Mouse (Mus musculus) v-Abl transformed pro-B cells (cell line): ENCODE results near the gene Tmem116.

ENCODE experiments used
- in situ Hi-C, 2 experiments: fragments of 400-800 bp; cut with MboI; formaldehyde crosslinking; loops; one replicate each; pipeline ENCODE4 v1.15.1; 2025; ENCODE audit not compliant: unreplicated experiment in 2 of 2

Tmem116 gene

DNA sequence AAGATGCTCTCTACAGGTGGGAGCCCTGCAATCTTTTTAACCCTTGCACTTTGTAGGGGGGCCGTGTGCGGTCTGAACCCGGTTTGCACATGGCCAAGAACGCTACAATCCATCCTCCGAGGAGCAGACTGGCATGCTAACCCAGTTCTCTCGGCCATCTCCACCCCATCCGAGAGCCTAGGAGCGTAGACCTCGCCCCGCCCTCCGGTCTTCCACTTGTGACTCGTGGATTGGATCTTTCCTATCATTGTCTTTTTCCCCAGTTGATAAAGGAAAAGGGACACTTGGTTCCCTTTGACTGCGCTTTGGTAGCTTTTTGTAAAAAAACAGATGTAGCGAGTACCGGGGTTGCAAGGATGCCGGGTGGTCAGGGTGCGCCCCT, at the start of gene Tmem116:
Tmem116 (plus strand) TSS at position 250 of the 382 bp plus-strand sequence.
- in situ Hi-C loops: loop anchor here in 1 of 2 experiments (5.0 kb wide), 1 partner anchor 156 kb away; no protein-coding TSS in a partner anchor

DNA sequence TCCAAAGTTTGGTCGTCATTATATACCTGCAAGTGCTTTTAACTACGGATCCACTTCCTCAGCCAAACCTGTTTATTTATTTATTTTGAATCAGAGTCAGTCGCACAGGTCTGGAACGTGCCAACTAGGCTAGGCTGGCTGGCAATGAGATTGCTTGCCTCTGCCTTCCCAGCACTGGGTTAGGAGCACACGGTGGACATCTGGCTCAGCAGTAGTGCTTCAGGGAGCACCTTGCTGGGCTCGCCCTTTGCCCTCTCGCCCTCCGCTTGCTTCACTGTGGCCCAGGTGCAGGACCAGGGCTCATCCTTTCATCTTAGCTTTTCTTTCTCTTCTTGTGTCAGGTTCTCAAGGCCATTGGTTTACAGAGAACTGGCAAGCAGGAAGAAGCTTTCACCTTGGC, 43.8 kb upstream of the Tmem116 start:
- in situ Hi-C loops: no loop called here

GRCm38 (mm10) chr5:121410975-121411374, 40.7 kb upstream of the Tmem116 start:
- in situ Hi-C loops: no loop called here

- in situ Hi-C loops: no loop called here
Measured at GRCm38 (mm10) chr5:121420721-121421120, 31.0 kb upstream of the Tmem116 start.

GRCm38 (mm10) chr5:121422787-121423186, 28.9 kb upstream of the Tmem116 start:
- in situ Hi-C loops: no loop called here

DNA sequence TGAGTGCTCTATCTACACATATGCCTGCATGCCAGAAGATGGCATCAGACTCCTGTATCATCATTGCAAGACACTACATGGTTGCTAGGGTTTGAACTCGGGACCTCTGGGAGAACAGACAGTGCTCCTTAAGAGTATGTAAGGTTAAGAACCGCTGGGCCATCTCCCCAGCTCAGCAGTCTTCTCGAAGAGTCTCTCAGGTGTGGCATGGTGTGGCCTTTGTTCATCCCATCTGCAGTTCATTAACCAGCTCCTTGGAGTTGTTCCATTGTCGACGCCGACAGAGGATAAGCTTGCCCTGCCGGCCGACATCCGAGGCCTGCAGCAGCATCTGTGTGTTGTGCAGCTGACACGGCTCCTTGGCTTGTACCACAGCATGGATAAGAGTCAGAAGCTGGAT, 28.4 kb upstream of the Tmem116 start:
- in situ Hi-C loops: no loop called here

GRCm38 (mm10) chr5:121428954-121429353, 22.7 kb upstream of the Tmem116 start:
- in situ Hi-C loops: no loop called here

GRCm38 (mm10) chr5:121438131-121438530, 13.6 kb upstream of the Tmem116 start:
- in situ Hi-C loops: no loop called here

- in situ Hi-C loops: no loop called here
Measured at GRCm38 (mm10) chr5:121438756-121439155, 12.9 kb upstream of the Tmem116 start.

DNA sequence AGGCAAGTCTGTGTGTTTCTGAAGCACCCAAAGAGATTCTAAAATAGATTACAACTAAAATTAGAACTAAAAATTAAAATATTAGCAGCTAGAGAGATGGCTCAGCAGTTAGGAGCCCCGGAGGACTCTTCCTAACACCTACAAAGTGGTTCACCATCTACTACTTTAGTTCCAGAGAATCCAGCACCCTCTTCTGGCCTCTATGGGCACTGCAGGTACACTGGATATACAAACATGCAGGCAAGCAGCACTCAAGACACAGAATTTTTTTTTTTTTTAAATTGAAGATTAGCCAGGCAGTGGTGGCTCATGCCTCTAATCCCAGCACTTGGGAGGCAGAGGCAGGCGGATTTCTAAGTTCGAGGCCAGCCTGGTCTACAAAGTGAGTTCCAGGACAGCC, 8.1 kb upstream of the Tmem116 start:
- in situ Hi-C loops: loop anchor here (5.0 to 10.0 kb wide), 2 partner anchors 34 to 161 kb away; no protein-coding TSS in a partner anchor

DNA sequence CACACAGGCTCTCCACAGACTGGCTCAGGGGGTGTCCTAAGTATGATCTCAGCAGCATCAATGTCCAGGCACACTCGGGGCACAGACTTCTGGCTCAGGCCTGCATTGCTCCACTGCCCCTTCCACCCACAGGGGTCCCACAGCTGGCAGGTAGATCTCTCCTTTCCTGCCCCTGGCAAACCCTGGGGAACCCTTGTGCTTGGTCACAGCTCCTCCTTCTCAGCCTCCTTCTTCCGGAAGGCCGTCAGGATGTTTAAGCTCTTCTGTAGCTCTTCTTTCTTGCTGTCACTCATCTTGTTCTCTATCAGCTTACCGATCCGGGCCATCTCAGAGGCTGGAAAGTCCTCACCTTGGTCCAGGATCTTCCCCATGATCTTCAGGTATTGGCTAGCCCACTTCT, 6.8 kb upstream of the Tmem116 start:
- in situ Hi-C loops: loop anchor here (5.0 to 10.0 kb wide), 2 partner anchors 32 to 160 kb away; no protein-coding TSS in a partner anchor

GRCm38 (mm10) chr5:121448450-121448849, 3.2 kb upstream of the Tmem116 start:
- in situ Hi-C loops: loop anchor here in 1 of 2 experiments (10.0 kb wide), 1 partner anchor 156 kb away; no protein-coding TSS in a partner anchor

- in situ Hi-C loops: loop anchor here (5.0 to 10.0 kb wide), 2 partner anchors 155 to 157 kb away; no protein-coding TSS in a partner anchor
Measured at GRCm38 (mm10) chr5:121449976-121450375, 1.7 kb upstream of the Tmem116 start.

DNA sequence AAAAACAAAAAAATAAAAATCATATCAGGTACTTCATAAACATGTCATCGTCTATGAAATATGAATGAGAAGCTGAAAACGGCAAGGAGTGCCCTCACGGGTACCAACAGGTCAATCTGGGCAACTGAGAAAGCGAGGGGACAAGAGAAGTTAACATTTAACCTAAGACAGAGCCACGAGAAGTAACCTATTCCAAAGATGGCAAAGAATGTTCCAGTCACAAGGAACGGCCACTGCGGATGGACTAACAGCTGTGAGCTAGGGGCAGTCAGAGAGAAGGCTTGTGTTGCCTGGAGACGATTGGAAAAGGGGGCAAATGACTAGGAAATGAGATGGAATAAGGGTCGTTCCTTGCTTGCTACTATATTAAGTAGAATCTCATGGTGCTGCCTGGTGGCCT, 1.2 kb upstream of the Tmem116 start:
- in situ Hi-C loops: loop anchor here in 1 of 2 experiments (5.0 kb wide), 1 partner anchor 157 kb away; no protein-coding TSS in a partner anchor

- in situ Hi-C loops: loop anchor here in 1 of 2 experiments (5.0 kb wide), 1 partner anchor 156 kb away; no protein-coding TSS in a partner anchor
Measured at GRCm38 (mm10) chr5:121451203-121451602, 490 bp upstream of the Tmem116 start.

DNA sequence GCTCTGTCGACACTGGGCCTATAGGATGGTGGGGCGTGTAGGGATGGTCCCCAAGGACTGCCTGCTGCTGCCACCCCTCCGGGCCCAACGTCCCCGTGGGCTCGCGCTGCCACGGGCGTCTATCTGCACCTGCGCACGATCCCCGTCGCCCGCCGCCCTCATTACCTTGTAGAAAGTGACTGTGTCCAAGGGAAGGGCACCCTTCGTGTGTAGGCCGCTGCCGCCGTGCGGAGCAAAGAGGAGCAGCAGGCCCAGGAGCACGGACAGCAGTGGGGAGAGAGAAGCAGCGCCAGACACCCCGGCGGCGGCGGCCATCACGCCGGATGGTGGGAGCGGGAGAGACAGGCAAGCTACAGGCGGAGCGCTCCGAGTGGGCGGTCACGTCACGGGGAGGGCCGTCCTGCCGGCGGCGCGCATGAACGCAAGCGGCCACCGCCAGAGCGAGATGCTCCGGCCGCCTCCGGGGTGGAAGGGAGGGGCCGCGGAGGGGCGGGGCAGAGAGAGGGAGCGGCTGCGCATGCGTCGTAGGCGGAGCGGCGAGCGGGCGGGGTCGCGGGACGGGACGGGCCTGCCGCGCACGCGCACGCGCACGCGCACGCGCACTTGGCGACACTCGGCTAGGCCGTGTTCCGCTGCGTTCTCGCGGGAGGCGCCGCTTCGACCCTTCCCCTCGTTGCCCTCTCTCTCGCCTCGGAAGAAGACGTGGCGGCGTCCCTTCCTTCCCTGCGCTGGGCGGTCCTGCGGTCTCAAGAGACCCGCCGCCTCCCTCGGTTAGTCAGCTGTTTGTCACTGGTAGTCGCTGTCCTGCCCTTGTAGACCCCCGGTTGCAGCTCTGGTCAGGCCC, 555 bp downstream of the Tmem116 start, which contains the start of gene Erp29:
Erp29 (minus strand) TSS at position 481 of the 844 bp plus-strand sequence.
- in situ Hi-C loops: loop anchor here in 1 of 2 experiments (5.0 kb wide), 1 partner anchor 155 kb away; no protein-coding TSS in a partner anchor

DNA sequence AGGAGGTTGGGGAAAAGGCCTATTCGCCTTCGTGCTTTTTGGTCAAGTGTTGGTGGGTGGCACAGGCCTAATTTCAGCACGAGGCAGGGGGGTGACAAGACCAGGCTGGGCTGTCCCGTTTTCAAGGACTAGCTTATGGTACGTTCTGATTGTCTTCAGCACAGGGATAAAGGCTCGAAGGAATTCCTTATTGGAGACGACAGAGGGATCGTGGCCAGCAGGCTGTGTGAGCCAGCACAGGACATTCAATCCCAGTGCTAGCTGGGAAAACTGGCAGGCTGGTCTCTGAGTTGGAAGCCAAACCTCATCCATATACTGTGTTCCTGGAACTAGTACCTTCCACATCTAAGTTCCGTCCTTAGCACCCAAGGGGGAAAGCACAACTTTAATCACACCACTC, 1.2 kb downstream of the Tmem116 start:
- in situ Hi-C loops: loop anchor here in 1 of 2 experiments (5.0 kb wide), 1 partner anchor 154 kb away; no protein-coding TSS in a partner anchor

- in situ Hi-C loops: loop anchor here in 1 of 2 experiments (5.0 kb wide), 1 partner anchor 153 kb away; no protein-coding TSS in a partner anchor
Measured at GRCm38 (mm10) chr5:121453743-121454502, 2.2 kb downstream of the Tmem116 start.

DNA sequence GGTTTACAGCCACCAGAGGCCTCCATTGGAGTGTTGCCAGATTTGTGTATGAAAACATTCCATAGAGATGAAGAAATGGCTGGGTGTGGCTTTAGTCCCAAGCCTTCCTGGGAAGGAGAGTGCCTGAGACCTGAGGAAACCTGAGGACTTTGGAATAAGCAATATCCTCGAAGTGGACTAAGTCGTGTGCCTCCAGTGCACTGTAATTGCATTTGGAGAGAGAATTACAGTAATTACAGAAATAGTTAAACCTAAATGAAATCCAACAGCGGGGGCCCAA, 2.8 kb downstream of the Tmem116 start:
- in situ Hi-C loops: loop anchor here in 1 of 2 experiments (5.0 kb wide), 1 partner anchor 153 kb away; no protein-coding TSS in a partner anchor

GRCm38 (mm10) chr5:121455510-121456265, 4.0 kb downstream of the Tmem116 start:
- in situ Hi-C loops: no loop called here
